Mouse (Mus musculus): Measurements from ENCODE around the gene Dnmt1. TPM values are rescaled to one million over a fixed set of nuclear protein-coding genes. Genes with fewer than 3 reads are reported as not detected.

The Dnmt1 gene
- total RNA-seq, 1 experiment: 122 TPM

- no peak overlapping the region for H3K4me3 ChIP-seq (ENCODE audit: insufficient read depth in 1 of 2, low read depth in 1 of 2, low read length in 2 of 2, poor library complexity in 1 of 2, severe bottlenecking in 1 of 2)
- no peak for DNase-seq (ENCODE audit: low read depth, low spot score)
- no peaks in the 10 kb centered on the region for H3K36me3 ChIP-seq (ENCODE audit: control insufficient read depth, insufficient read depth, low read length, poor library complexity, severe bottlenecking)
- H3K9ac ChIP-seq (ENCODE audit: insufficient read depth, low read depth, low read length, poor library complexity, severe bottlenecking): no peak overlapping the region
- H3K27ac ChIP-seq (ENCODE audit: insufficient read depth, low read depth, low read length, poor library complexity, severe bottlenecking): no peak overlapping the region
- no peaks in the 10 kb centered on the region for H3K9me3 ChIP-seq (ENCODE audit: control insufficient read depth, insufficient read depth, low read depth, low read length)
- in situ Hi-C loops (cut with MboI; ENCODE audit: low sequenced_read_pairs in 2 of 2, unreplicated experiment in 2 of 2): loop anchor here in 1 of 2 experiments (10.0 kb wide), 1 partner anchor 92 kb away; no protein-coding TSS in a partner anchor
- H3K4me1 ChIP-seq (ENCODE audit: control insufficient read depth in 2 of 2, insufficient read depth in 2 of 2, low read length in 2 of 2, poor library complexity in 1 of 2): peaks cover 7% of the 10 kb centered on the region in 2 experiments; a peak in 3 of 4 replicates
- TF ChIP-seq ZNF384 (IDR thresholded peaks at IDR 0.05; ENCODE audit: low read depth, low read length): no peak
Measured at GRCm38 (mm10) chr9:20997065-20997464, 37.4 kb upstream of the Dnmt1 start.

DNA sequence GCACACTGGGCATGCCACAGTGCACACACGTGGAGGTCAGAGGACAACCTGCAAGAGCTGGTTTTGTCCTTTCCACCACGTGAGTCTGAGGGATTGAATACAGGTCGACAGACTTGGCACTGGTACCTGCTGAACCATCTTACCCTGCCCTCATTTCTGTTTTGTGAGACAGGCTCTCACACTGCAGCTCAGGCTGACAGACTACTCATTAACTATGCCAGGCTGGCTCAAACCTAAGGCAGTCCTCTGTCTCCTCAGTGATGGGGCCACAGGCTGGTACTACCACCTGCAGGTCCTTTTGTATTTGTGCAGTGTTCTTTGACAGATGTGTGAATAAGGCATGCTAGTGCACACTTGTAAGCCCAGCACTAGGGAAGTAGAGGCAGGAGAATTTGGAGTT, 35.4 kb upstream of the Dnmt1 start:
- in situ Hi-C loops (cut with MboI; ENCODE audit: low sequenced_read_pairs in 2 of 2, unreplicated experiment in 2 of 2): loop anchor here in 1 of 2 experiments (10.0 kb wide), 1 partner anchor 90 kb away; no protein-coding TSS in a partner anchor
- no peak for DNase-seq (ENCODE audit: low read depth, low spot score)
- no peak overlapping the region for H3K27ac ChIP-seq (ENCODE audit: insufficient read depth, low read depth, low read length, poor library complexity, severe bottlenecking)
- H3K36me3 ChIP-seq (ENCODE audit: control insufficient read depth, insufficient read depth, low read length, poor library complexity, severe bottlenecking): no peaks in the 10 kb centered on the region
- H3K9me3 ChIP-seq (ENCODE audit: control insufficient read depth, insufficient read depth, low read depth, low read length): no peaks in the 10 kb centered on the region
- no peak overlapping the region for H3K4me3 ChIP-seq (ENCODE audit: insufficient read depth in 1 of 2, low read depth in 1 of 2, low read length in 2 of 2, poor library complexity in 1 of 2, severe bottlenecking in 1 of 2)
- no peak overlapping the region for H3K9ac ChIP-seq (ENCODE audit: insufficient read depth, low read depth, low read length, poor library complexity, severe bottlenecking)
- TF ChIP-seq CHD2 (IDR thresholded peaks at IDR 0.05; ENCODE audit: low read depth, low read length) (no peak), ZC3H11A (IDR thresholded peaks at IDR 0.05; ENCODE audit: borderline replicate concordance, low read depth, low read length) (no peak), ZNF384 (IDR thresholded peaks at IDR 0.05; ENCODE audit: low read depth, low read length) (no peak), MAFK (IDR thresholded peaks at IDR 0.05; ENCODE audit: insufficient read depth, low read depth, low read length) (no peak), HCFC1 (IDR thresholded peaks at IDR 0.05; ENCODE audit: borderline replicate concordance, insufficient read depth, low read length) (no peak)
- H3K4me1 ChIP-seq (ENCODE audit: control insufficient read depth in 2 of 2, insufficient read depth in 2 of 2, low read length in 2 of 2, poor library complexity in 1 of 2): peaks cover 6 to 13% of the 10 kb centered on the region in 2 experiments; a peak in 3 of 4 replicates

DNA sequence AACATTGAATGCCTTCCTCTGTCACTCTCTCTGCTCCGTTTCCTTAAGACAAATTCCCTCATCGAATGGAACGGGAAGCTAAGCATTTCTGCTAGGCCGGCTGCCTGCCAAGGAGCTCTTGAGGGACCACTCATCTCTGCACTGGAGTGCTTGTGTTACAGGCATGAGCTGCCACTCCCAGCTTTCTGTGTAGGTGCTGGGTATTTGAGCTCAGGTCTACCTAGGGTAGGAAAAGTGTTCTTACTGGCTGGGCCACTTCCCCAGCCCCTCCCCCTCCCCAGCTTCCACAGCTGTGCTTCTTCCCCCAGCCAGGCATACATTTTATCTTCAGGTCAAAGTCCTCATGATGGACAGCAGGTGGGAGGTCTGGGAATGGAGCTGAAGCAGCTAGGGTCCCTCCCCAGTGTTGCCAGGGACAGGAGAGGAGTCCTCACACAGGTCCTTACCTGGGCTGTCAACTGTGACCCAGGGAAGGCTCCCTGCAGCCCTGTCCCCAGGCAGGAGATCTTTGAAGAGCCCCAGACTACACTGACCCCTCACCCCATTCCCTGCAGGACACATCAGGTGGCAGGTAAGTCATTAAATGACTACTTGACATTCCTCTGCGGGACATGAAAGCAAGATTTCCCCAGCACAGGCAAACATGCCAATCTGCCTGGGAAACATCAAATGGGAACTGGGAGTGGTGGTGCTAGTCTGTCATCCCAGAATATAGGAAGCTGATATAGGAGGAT, 33.6 kb upstream of the Dnmt1 start:
- H3K27ac ChIP-seq (ENCODE audit: insufficient read depth, low read depth, low read length, poor library complexity, severe bottlenecking): no peak overlapping the region
- TF ChIP-seq ZNF384 (IDR thresholded peaks at IDR 0.05; ENCODE audit: low read depth, low read length) (no peak), HCFC1 (IDR thresholded peaks at IDR 0.05; ENCODE audit: borderline replicate concordance, insufficient read depth, low read length) (no peak), MAFK (IDR thresholded peaks at IDR 0.05; ENCODE audit: insufficient read depth, low read depth, low read length) (no peak), CHD2 (IDR thresholded peaks at IDR 0.05; ENCODE audit: low read depth, low read length) (no peak), ZC3H11A (IDR thresholded peaks at IDR 0.05; ENCODE audit: borderline replicate concordance, low read depth, low read length) (no peak)
- no peak overlapping the region for H3K9ac ChIP-seq (ENCODE audit: insufficient read depth, low read depth, low read length, poor library complexity, severe bottlenecking)
- DNase-seq (ENCODE audit: low read depth, low spot score): no peak
- H3K4me1 ChIP-seq (ENCODE audit: control insufficient read depth in 2 of 2, insufficient read depth in 2 of 2, low read length in 2 of 2, poor library complexity in 1 of 2): peaks cover 9 to 20% of the 10 kb centered on the region in 2 experiments
- in situ Hi-C loops (cut with MboI; ENCODE audit: low sequenced_read_pairs in 2 of 2, unreplicated experiment in 2 of 2): loop anchor here in 1 of 2 experiments (10.0 kb wide), 1 partner anchor 89 kb away; no protein-coding TSS in a partner anchor
- no peak overlapping the region for H3K4me3 ChIP-seq (ENCODE audit: insufficient read depth in 1 of 2, low read depth in 1 of 2, low read length in 2 of 2, poor library complexity in 1 of 2, severe bottlenecking in 1 of 2)
- no peaks in the 10 kb centered on the region for H3K36me3 ChIP-seq (ENCODE audit: control insufficient read depth, insufficient read depth, low read length, poor library complexity, severe bottlenecking)
- H3K9me3 ChIP-seq (ENCODE audit: control insufficient read depth, insufficient read depth, low read depth, low read length): no peaks in the 10 kb centered on the region

DNA sequence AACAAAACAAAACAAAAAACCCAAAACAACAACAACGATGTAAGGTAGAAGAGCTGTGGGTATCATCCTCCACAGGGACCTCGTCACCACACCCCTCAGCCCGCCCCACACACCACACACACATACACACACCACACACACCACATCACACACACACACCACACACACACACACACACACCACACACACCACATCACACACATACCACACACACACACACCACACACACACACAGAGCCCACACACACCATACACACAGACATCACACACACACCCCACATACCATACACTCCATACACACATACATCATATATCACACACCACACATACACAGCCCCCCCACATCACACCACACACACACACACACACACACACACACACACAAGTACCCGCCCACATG, 31.9 kb upstream of the Dnmt1 start:
- TF ChIP-seq MAFK (IDR thresholded peaks at IDR 0.05; ENCODE audit: insufficient read depth, low read depth, low read length) (no peak), CHD2 (IDR thresholded peaks at IDR 0.05; ENCODE audit: low read depth, low read length) (no peak), ZNF384 (IDR thresholded peaks at IDR 0.05; ENCODE audit: low read depth, low read length) (no peak), ZC3H11A (IDR thresholded peaks at IDR 0.05; ENCODE audit: borderline replicate concordance, low read depth, low read length) (no peak), HCFC1 (IDR thresholded peaks at IDR 0.05; ENCODE audit: borderline replicate concordance, insufficient read depth, low read length) (no peak)
- Histone ChIP-seq H3K4me3 (ENCODE audit: insufficient read depth in 1 of 2, low read depth in 1 of 2, low read length in 2 of 2, poor library complexity in 1 of 2, severe bottlenecking in 1 of 2) (no peak overlapping the region), H3K9ac (ENCODE audit: insufficient read depth, low read depth, low read length, poor library complexity, severe bottlenecking) (no peak overlapping the region), H3K27ac (ENCODE audit: insufficient read depth, low read depth, low read length, poor library complexity, severe bottlenecking) (peak overlapping the region; percentile 68; the same call in 1 of the 2 replicates), H3K4me1 (ENCODE audit: control insufficient read depth in 2 of 2, insufficient read depth in 2 of 2, low read length in 2 of 2, poor library complexity in 1 of 2) (peaks cover 11 to 27% of the 10 kb centered on the region in 2 experiments), H3K36me3 (ENCODE audit: control insufficient read depth, insufficient read depth, low read length, poor library complexity, severe bottlenecking) (no peaks in the 10 kb centered on the region), H3K9me3 (ENCODE audit: control insufficient read depth, insufficient read depth, low read depth, low read length) (no peaks in the 10 kb centered on the region)
- no peak for DNase-seq (ENCODE audit: low read depth, low spot score)
- in situ Hi-C loops (cut with MboI; ENCODE audit: low sequenced_read_pairs in 2 of 2, unreplicated experiment in 2 of 2): loop anchor here in 1 of 2 experiments (10.0 kb wide), 1 partner anchor 87 kb away; no protein-coding TSS in a partner anchor
